Mouse (Mus musculus): ENCODE measurements at regions not wholly inside any gene's neighbourhood (a gene's known extent, or its start where the extent isn't known, plus 50 kb on each side); places are given as distances from the start of the nearest gene placed in this dataset.
"Not testable (repeated sequence)": the region's sequence is repeated elsewhere in the genome, so short reads cannot be mapped to it uniquely, and the experiment has no call there.

GRCm38 (mm10) chr11:16559001-16559699 lies 50.9 kb upstream of the Sec61g start:
- peak; percentile 26 for DNase-seq (ENCODE audit: extremely low read depth, insufficient read length, low spot score)

DNA sequence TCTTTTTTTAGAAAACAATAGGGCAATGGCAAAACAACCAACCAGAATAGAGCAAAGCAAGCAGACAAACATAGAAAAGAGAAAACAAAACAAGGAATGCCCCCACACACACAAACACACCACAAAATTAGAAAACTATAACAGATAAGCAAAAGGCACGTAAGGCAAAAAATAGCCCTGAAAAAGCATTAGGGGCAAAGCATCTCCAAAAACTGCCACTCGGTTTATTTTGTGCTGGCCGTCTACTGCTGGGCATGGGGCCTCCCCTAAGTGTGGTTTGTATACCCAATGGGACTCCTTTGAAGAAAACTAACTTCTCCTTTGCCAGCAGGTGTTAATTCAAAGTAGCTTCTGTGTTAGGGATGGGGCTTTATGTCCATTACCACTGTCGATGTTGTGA lies 53.4 kb upstream of the Sec61g start:
- no peak for DNase-seq (ENCODE audit: extremely low read depth, insufficient read length, low spot score)

GRCm38 (mm10) chr11:16589085-16589680 lies 80.9 kb upstream of the Sec61g start:
- DNase-seq (ENCODE audit: extremely low read depth, insufficient read length, low spot score) = no peak

DNA sequence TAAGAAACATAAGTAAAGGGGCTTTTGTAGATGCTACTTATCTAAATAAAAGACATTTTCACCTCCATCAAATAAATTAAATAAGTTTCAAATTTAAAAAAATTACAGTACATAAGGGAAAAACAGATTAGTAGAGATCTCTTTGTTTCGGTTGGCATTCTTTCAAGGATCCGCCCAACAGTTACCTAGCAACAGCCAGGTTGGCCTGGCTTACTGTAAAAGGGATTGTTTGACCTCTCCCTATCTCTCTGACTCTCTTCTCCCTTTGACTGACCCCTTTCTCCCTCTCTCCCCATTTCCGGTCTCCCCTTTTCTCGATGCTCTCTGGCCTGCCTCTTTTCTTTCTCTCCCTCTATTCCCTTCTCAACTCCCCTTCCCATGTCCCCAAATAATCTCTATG lies 82.3 kb upstream of the Sec61g start:
- DNase-seq (ENCODE audit: extremely low read depth, insufficient read length, low spot score) = no peak

DNA sequence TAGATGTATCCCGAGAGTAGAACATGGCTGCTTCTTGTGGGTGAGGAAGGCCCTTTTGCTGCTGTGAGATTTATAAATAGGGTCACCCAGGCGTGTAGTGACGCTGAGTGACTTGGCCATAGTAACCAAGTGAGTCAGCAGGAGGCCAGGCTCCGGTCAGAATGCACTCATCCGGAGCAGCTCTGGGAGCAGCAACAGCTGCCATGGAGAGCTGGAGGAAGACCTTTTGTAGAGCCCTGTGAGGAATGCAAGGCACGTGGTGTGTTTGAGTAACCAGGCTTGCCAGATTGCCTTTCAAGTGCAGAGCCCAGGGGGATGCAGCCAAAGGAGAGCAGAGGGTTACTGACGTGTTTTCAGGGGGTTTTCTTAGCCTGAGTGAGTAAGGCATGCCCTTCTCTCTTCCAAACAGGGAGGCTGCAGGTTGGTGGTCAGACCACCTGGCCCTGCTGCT lies 83.2 kb upstream of the Sec61g start:
- peak; percentile 85 for DNase-seq (ENCODE audit: extremely low read depth, insufficient read length, low spot score)

- peak; percentile 63 for DNase-seq (ENCODE audit: extremely low read depth, insufficient read length, low spot score)
Observed at GRCm38 (mm10) chr11:16592006-16592405, 83.7 kb upstream of the Sec61g start.

DNA sequence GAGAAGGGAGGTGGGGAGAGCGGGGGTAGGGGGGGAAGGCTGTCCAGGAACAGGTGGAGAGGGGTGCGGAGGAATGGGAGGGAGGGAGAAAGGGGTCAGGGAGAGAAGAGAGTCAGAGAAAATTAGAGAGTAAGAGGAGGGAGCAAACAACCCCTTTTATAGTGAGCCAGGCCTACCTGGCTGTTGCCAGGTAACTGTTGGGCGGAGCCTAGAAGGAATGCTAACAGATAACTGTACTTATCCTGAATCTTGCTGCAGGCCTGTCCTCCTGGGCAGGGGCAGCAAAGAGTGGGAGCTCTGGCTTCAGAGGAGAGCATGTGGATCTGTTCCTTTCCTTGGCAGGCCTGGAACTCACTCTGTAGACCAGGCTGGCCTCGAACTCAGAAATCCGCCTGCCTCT lies 84.5 kb upstream of the Sec61g start:
- no peak for DNase-seq (ENCODE audit: extremely low read depth, insufficient read length, low spot score)

- DNase-seq (ENCODE audit: extremely low read depth, insufficient read length, low spot score) = no peak
Observed at GRCm38 (mm10) chr11:16594832-16595231, 86.5 kb upstream of the Sec61g start.

DNA sequence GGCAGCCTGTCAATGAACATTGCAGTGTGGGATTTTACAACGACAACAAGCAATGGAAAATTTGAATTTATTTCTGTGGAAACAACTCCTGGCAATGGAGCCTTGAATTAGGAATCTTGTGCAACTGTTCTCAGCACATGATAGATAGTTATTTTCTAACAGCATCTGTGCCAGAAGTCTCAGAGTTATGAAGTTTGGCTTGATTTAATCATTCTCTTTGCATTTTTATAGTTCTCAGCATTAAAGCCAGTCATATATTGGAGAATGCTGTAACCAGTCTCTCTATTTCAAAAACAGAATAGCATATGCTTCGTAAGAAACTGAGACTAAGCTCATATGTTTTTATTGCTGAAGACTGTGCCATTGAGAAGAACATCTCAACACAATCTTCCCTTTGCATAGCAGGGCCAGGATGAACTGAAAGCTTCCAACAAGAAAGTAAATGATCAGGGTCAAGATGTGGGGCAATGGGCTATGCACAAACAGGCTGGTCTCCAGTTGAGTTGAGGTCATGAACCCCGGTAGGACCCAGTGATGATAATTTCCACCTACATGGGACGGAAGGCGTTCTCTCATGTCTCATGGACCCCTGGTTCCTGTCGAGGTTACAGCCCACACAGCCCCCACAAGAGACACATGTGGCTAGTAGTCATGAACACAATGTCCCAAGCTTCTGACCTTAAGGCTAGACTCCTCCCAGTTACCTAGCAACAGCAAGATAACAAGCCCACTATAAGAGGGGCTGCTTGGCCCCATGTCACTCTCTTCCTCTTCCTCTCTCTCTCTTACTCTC lies 89.0 kb upstream of the Sec61g start:
- no peak for DNase-seq (ENCODE audit: extremely low read depth, insufficient read length, low spot score)

- no peak for DNase-seq (ENCODE audit: extremely low read depth, insufficient read length, low spot score)
Observed at GRCm38 (mm10) chr11:16602947-16603346, 94.7 kb upstream of the Sec61g start.

GRCm38 (mm10) chr11:16606435-16607214 lies 98.3 kb upstream of the Sec61g start:
- DNase-seq (ENCODE audit: extremely low read depth, insufficient read length, low spot score) = no peak

DNA sequence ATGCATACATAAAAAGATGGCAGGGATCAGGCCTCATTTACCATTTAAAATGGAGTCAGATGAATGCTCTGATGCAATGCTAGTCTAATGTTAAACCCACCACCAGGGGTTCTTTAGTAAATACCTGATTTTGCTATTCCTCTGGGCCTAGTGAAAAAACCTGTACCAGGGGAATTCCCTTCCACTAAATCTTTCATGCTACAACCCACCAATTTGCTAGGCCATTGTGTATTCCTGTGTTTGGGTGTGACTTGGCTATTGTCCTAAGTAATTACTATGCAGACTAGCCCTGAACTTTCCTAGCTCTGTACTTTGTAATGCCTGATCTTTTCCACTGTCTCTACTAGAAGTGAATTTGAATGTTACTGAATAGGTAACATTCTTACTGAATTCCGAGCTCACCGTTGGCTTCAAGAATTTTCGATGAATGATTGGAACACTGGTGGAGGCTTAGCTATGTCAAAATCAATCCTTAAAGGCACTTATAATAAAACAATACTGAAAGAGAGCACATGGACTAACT lies 99.7 kb upstream of the Sec61g start:
- DNase-seq (ENCODE audit: extremely low read depth, insufficient read length, low spot score) = not testable (repeated sequence)

DNA sequence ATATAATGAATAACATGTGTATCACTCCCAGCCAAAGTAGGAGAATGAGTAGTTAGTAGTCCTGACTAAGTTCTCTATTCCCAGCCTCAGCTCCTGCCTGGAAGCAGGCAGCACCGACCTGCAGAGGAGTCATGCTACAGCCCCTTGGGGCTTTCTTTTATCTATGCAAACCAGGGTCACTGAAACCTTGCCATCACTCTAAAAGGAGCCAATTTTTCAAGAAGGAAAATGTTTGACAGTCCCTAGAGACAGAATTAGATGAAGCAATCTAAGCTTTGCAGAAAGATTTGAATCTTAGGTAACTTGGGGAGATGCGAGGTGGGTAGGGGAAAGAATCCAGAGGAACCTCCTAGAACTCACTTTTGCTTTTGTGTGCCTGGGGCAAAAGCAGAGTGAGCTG lies 103.5 kb upstream of the Sec61g start:
- DNase-seq (ENCODE audit: extremely low read depth, insufficient read length, low spot score) = no peak

GRCm38 (mm10) chr11:16612524-16612923 lies 104.2 kb upstream of the Sec61g start:
- DNase-seq (ENCODE audit: extremely low read depth, insufficient read length, low spot score) = no peak

GRCm38 (mm10) chr11:16619736-16620135 lies 111.5 kb upstream of the Sec61g start:
- no peak for DNase-seq (ENCODE audit: extremely low read depth, insufficient read length, low spot score)

- DNase-seq (ENCODE audit: extremely low read depth, insufficient read length, low spot score) = no peak
Observed at GRCm38 (mm10) chr11:16623694-16624093, 115.4 kb upstream of the Sec61g start.

GRCm38 (mm10) chr11:16627294-16628085 lies 119.2 kb upstream of the Sec61g start:
- DNase-seq (ENCODE audit: extremely low read depth, insufficient read length, low spot score) = no peak

- DNase-seq (ENCODE audit: extremely low read depth, insufficient read length, low spot score) = no peak
Observed at GRCm38 (mm10) chr11:16629410-16630129, 121.3 kb upstream of the Sec61g start.

GRCm38 (mm10) chr11:16635796-16636195 lies 116.2 kb upstream of the Egfr start:
- not testable (repeated sequence) for DNase-seq (ENCODE audit: extremely low read depth, insufficient read length, low spot score)
